Mouse (Mus musculus): Measurements from ENCODE around the gene Gpnmb.

Gene Gpnmb

DNA sequence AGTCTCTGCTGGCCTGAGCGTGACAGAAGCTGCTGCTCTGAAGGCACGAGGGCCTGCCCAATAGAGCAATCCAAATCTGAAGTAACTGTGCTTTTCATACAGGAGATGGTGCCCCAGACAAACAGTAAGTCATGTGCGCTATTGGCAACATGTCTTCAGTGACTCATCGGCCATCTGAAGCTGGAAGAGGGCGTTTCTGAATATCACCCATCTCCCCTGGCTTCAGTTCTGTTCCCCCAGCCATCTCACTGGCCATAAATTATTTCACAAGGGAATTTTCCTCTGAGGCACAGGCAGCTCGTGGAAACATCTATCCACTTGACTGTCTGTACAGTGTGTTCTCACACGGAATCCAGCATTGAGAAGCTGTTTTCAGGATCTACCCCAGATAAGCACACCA, 60.1 kb downstream of the Gpnmb start:
- intact Hi-C loops (cut with DNase I) = no loop called here

- intact Hi-C loops (cut with DNase I) = no loop called here
Measured at GRCm38 (mm10) chr6:49096933-49097461, 60.7 kb downstream of the Gpnmb start.

- intact Hi-C loops (cut with DNase I) = no loop called here
Measured at GRCm38 (mm10) chr6:49097596-49098110, 61.3 kb downstream of the Gpnmb start.

DNA sequence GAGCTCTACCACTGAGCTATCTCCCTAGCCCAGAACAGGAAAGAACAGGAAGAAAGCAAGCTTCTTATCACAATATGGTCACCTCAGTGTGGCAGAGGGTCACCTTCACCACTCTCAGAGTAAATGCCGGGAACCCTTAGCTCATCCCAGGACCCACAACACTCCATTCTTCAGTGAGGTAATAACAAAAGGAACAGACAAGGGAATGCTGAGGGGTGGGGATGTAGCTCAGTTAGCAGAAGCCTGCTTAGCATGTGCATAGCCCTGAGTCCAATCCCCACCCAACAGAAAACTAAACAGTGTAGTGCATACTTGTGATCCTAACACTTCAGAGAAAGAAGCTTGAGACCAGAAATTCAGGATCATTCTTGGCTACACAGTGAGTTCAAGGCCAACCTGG, 62.7 kb downstream of the Gpnmb start:
- intact Hi-C loops (cut with DNase I) = no loop called here

DNA sequence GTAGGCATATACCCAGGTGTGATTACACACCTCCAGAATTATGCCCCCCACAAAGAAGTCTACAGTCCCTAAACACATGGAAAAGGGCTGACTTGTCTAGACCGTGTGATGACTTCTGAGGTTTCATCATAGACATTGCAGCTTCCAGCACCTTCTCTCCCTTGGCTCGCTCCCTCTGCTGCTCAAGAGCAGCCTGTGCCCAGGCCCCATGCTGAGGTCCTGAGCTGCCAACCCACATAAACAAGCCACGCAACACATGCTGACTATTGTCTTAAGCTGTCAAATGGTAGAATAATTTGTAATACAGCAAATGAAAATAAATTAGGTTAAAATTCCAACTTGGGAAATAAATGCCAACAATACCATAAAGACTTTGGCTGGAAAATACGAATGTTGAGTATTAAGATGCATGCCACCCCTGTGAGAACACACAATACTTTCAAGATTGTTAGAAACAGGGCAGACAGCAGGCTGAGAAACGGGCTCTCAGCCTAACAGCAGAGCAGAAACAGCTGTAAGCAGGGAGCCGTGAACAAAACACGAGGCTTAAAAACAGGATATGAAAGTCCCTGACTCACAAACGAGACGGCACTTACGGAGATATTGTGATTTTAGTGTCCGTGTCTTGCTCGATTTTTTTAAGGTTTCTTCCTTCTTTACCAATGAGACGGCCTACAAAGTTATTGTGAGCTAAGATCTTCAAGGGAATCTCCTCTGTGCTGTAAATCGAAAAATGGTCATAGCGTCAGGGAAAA, 70.6 kb downstream of the Gpnmb start:
- intact Hi-C loops (cut with DNase I) = no loop called here

- intact Hi-C loops (cut with DNase I) = no loop called here
Measured at GRCm38 (mm10) chr6:49109196-49109595, 72.8 kb downstream of the Gpnmb start.

- intact Hi-C loops (cut with DNase I) = no loop called here
Measured at GRCm38 (mm10) chr6:49113895-49114294, 77.5 kb downstream of the Gpnmb start.

DNA sequence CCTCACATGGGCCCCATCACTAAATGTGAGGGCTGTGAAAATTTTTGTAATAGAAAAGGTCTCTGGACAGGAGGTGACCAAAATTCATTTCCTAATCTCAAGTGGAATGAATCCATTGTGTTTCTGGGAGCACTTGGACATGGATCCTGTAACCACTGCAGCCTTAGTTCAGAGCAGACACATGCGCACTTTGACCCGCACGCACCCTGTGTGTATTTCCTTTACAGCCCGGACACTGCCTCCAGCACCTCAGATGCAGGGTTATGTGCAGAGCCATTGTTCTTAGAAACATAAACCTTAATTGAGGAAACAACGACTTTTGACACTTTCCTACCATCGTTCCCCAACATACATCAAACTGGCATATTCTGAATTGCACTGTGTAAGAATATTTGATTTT, 78.1 kb downstream of the Gpnmb start:
- intact Hi-C loops (cut with DNase I) = no loop called here

DNA sequence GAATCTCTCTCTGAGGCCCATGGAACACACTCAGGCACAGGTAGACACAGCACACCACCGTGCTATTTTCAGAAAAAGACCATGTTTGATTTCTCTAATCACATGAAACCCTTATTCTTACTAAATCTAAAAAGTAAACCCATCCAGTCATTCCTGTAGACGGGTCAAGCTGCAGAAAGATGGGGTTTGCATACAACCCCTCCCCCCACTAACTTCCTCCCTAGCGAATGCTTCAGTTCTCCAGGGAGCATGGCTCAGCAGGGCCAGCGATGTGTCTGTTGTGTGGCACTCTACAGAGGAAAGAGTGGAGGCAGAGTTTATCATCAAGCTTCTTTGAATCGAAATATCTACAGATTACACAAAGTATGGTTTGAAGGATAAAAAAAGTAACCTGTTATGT, 79.2 kb downstream of the Gpnmb start:
- intact Hi-C loops (cut with DNase I) = no loop called here

GRCm38 (mm10) chr6:49116241-49116640, 79.9 kb downstream of the Gpnmb start:
- intact Hi-C loops (cut with DNase I) = no loop called here

DNA sequence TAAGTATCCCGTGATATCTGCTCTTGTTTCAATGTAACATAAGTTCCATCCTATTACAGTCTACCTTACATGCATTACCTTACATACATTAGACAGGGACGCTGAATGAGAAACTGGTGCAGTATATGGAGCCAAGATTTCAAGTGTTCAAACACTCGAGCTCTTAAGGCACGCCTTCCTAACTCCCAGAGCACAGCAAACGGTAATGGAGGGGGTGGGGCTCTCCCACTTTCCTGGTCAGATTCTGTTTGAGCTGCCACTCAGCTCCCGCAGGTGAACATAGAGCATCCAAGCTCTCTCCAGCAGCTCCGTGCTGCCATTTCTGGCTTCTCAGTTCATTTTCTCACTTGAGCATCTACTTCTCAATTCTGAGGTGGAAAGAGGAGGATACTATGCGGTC, 82.1 kb downstream of the Gpnmb start:
- intact Hi-C loops (cut with DNase I) = no loop called here

DNA sequence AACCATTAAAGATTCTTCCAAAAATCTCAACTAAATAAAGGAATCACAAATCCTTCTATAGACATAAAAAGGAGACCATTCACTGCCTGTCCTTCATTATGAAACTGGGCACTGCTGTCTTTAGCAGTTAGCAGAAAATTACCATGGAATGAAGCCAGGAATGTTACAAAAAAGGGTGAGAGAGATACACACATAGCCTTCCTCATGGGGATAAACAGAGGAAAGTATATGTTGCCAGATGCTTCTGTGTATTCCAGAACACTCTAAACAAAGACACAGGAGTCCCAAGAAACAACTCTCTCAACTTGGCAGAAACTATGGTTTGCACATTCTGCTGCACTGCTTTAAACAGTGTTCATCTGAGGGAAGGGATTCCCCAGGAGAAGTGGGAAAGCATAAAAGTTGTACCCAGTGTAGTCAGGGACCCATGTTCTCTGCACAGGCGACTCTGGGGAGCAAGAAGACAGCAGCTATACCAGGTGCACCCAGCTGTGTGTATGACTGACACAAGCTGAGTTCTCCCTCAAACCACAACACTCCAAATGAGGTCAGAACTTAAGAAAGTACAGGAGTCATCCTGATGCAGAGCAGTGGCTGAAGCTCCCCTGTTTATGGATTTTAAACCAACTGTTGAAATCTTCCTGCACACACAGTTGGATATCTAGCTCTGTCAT, 83.3 kb downstream of the Gpnmb start:
- intact Hi-C loops (cut with DNase I) = no loop called here

DNA sequence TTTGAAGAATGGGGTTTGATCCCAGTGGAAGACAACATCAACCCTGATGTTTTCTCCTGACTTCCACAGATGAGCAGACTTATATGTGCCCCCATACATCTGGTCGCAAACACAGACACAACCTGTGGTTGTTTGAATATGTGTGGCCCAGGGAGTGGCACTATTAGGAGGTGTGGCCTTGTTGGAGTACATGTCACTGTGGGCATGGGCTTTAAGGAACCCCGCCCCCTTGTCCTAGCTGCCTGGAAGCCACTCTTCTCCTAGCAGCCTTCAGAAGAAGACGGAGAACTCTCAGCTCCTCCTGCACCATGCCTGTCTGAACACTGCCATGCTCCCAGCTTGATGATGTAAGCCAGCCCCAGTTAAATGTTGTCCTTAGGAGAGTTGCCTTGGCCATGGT, 84.0 kb downstream of the Gpnmb start:
- intact Hi-C loops (cut with DNase I) = no loop called here

Data from adrenal gland (tissue).